Mouse (Mus musculus) thymus, postnatal 10 days (tissue): ENCODE measurements at regions not wholly inside any gene's neighbourhood (a gene's known extent, or its start where the extent isn't known, plus 50 kb on each side); places are given as distances from the start of the nearest gene placed in this dataset.
"Not testable (repeated sequence)": the region's sequence is repeated elsewhere in the genome, so short reads cannot be mapped to it uniquely, and the experiment has no call there.

Experiments used
- DNase-seq, 2 experiments: peaks; one replicate each; pipeline ENCODE4 v3.0.0; 2021; ENCODE audit warnings: low spot score in 2 of 2

- no peak for DNase-seq
These were observed 61.6 kb downstream of the Zxdb start for GRCm38 (mm10) chrX:94785983-94786382.

GRCm38 (mm10) chrX:94788331-94788920, 64.1 kb downstream of the Zxdb start:
- DNase-seq, result no peak

- DNase-seq, result not testable (repeated sequence)
These were observed 72.5 kb downstream of the Zxdb start for GRCm38 (mm10) chrX:94796845-94797244.

- not testable (repeated sequence) for DNase-seq
These were observed 73.2 kb downstream of the Zxdb start for GRCm38 (mm10) chrX:94797348-94798182.

GRCm38 (mm10) chrX:94798183-94798619, 73.8 kb downstream of the Zxdb start:
- DNase-seq, result not testable (repeated sequence)

GRCm38 (mm10) chrX:94812760-94813159, 88.4 kb downstream of the Zxdb start:
- not testable (repeated sequence) for DNase-seq

- DNase-seq, result not testable (repeated sequence)
These were observed 103.2 kb downstream of the Zxdb start for GRCm38 (mm10) chrX:94827524-94827923.

- not testable (repeated sequence) for DNase-seq
These were observed 119.9 kb downstream of the Zxdb start for GRCm38 (mm10) chrX:94844110-94844779.

GRCm38 (mm10) chrX:94849549-94849948, 125.2 kb downstream of the Zxdb start:
- not testable (repeated sequence) for DNase-seq

GRCm38 (mm10) chrX:94857501-94857900, 133.1 kb downstream of the Zxdb start:
- no peak for DNase-seq

- no peak for DNase-seq
These were observed 133.6 kb downstream of the Zxdb start for GRCm38 (mm10) chrX:94857954-94858353.

GRCm38 (mm10) chrX:94863123-94863522, 138.8 kb downstream of the Zxdb start:
- DNase-seq, result no peak

GRCm38 (mm10) chrX:94865531-94866502, 141.4 kb downstream of the Zxdb start:
- peak; percentile 84 to 91 for DNase-seq

GRCm38 (mm10) chrX:94883547-94883946, 142.9 kb downstream of the Spin4 start:
- peak in 1 of 2 experiments; percentile 4 for DNase-seq
